Mouse (Mus musculus): ENCODE data around the gene Irgm2. TPM values are rescaled to one million over a fixed set of nuclear protein-coding genes. Genes with fewer than 3 reads are reported as not detected.
"Not testable (repeated sequence)": the region's sequence is repeated elsewhere in the genome, so short reads cannot be mapped to it uniquely, and the experiment has no call there.

Gene Irgm2
- polyA plus RNA-seq, 1 experiment = 12.3 TPM

- Histone ChIP-seq H3K4me1 (ENCODE audit: control insufficient read depth, insufficient read depth, low read length) (no peaks in the 10 kb centered on the region; the same call in 1 of the 2 replicates), H3K4me3 (ENCODE audit: insufficient read depth, low read length) (no peak overlapping the region), H3K27ac (ENCODE audit: insufficient read depth, low read length) (no peak overlapping the region)
- TF ChIP-seq CTCF (IDR thresholded peaks at IDR 0.05; ENCODE audit: borderline replicate concordance, insufficient read depth, low read length) = no peak
- TF ChIP-seq POLR2A (IDR thresholded peaks at IDR 0.05; ENCODE audit: low read depth, low read length) = no peak
These were observed 12.3 kb downstream of the Irgm2 start for GRCm38 (mm10) chr11:58211682-58212067.

GRCm38 (mm10) chr11:58213673-58214342 is 14.4 kb downstream of the Irgm2 start:
- H3K4me3 ChIP-seq (ENCODE audit: insufficient read depth, low read length) = no peak overlapping the region
- no peak overlapping the region for H3K27ac ChIP-seq (ENCODE audit: insufficient read depth, low read length)
- TF ChIP-seq CTCF (IDR thresholded peaks at IDR 0.05; ENCODE audit: borderline replicate concordance, insufficient read depth, low read length) = no peak
- TF ChIP-seq POLR2A (IDR thresholded peaks at IDR 0.05; ENCODE audit: low read depth, low read length) = no peak
- H3K4me1 ChIP-seq (ENCODE audit: control insufficient read depth, insufficient read depth, low read length) = no peaks in the 10 kb centered on the region; the same call in 1 of the 2 replicates

- H3K27ac ChIP-seq (ENCODE audit: insufficient read depth, low read length) = no peak overlapping the region
- no peaks in the 10 kb centered on the region; the same call in 1 of the 2 replicates for H3K4me1 ChIP-seq (ENCODE audit: control insufficient read depth, insufficient read depth, low read length)
- TF ChIP-seq POLR2A (IDR thresholded peaks at IDR 0.05; ENCODE audit: low read depth, low read length) (peak; percentile 57; the same call in 1 of the 2 replicates), CTCF (IDR thresholded peaks at IDR 0.05; ENCODE audit: borderline replicate concordance, insufficient read depth, low read length) (no peak)
- H3K4me3 ChIP-seq (ENCODE audit: insufficient read depth, low read length) = peak overlapping the region; percentile 40
These were observed 15.1 kb downstream of the Irgm2 start for GRCm38 (mm10) chr11:58214391-58215048.

GRCm38 (mm10) chr11:58215049-58215430 is 15.6 kb downstream of the Irgm2 start:
- 0 out of 2 replicates have a peak, but pooled peaks have one; percentile 25 for TF ChIP-seq POLR2A (IDR thresholded peaks at IDR 0.05; ENCODE audit: low read depth, low read length)
- not testable (repeated sequence) for H3K4me1 ChIP-seq (ENCODE audit: control insufficient read depth, insufficient read depth, low read length); H3K27ac ChIP-seq (ENCODE audit: insufficient read depth, low read length)
- H3K4me3 ChIP-seq (ENCODE audit: insufficient read depth, low read length) = peak overlapping the region; percentile 40

- no peaks in the 10 kb centered on the region for H3K4me1 ChIP-seq (ENCODE audit: control insufficient read depth, insufficient read depth, low read length)
- TF ChIP-seq CTCF (IDR thresholded peaks at IDR 0.05; ENCODE audit: borderline replicate concordance, insufficient read depth, low read length) (no peak), POLR2A (IDR thresholded peaks at IDR 0.05; ENCODE audit: low read depth, low read length) (no peak)
- no peak overlapping the region for H3K4me3 ChIP-seq (ENCODE audit: insufficient read depth, low read length)
- no peak overlapping the region for H3K27ac ChIP-seq (ENCODE audit: insufficient read depth, low read length)
These were observed 16.4 kb downstream of the Irgm2 start for GRCm38 (mm10) chr11:58215814-58216213.

- TF ChIP-seq CTCF (IDR thresholded peaks at IDR 0.05; ENCODE audit: borderline replicate concordance, insufficient read depth, low read length) (no peak), POLR2A (IDR thresholded peaks at IDR 0.05; ENCODE audit: low read depth, low read length) (no peak)
- Histone ChIP-seq H3K4me1 (ENCODE audit: control insufficient read depth, insufficient read depth, low read length) (no peaks in the 10 kb centered on the region), H3K27ac (ENCODE audit: insufficient read depth, low read length) (no peak overlapping the region), H3K4me3 (ENCODE audit: insufficient read depth, low read length) (no peak overlapping the region)
These were observed 17.4 kb downstream of the Irgm2 start for GRCm38 (mm10) chr11:58216823-58217222.

GRCm38 (mm10) chr11:58223751-58224150 is 24.3 kb downstream of the Irgm2 start:
- no peak overlapping the region for H3K27ac ChIP-seq (ENCODE audit: insufficient read depth, low read length)
- H3K4me1 ChIP-seq (ENCODE audit: control insufficient read depth, insufficient read depth, low read length) = peaks cover 5% of the 10 kb centered on the region; the same call in 1 of the 2 replicates
- no peak overlapping the region for H3K4me3 ChIP-seq (ENCODE audit: insufficient read depth, low read length)
- TF ChIP-seq CTCF (IDR thresholded peaks at IDR 0.05; ENCODE audit: borderline replicate concordance, insufficient read depth, low read length) (no peak), POLR2A (IDR thresholded peaks at IDR 0.05; ENCODE audit: low read depth, low read length) (no peak)

- TF ChIP-seq CTCF (IDR thresholded peaks at IDR 0.05; ENCODE audit: borderline replicate concordance, insufficient read depth, low read length) (no peak), POLR2A (IDR thresholded peaks at IDR 0.05; ENCODE audit: low read depth, low read length) (no peak)
- Histone ChIP-seq H3K4me3 (ENCODE audit: insufficient read depth, low read length) (no peak overlapping the region), H3K27ac (ENCODE audit: insufficient read depth, low read length) (no peak overlapping the region), H3K4me1 (ENCODE audit: control insufficient read depth, insufficient read depth, low read length) (peaks cover 5% of the 10 kb centered on the region; the same call in 1 of the 2 replicates)
These were observed 24.9 kb downstream of the Irgm2 start for GRCm38 (mm10) chr11:58224313-58224712.

- H3K4me3 ChIP-seq (ENCODE audit: insufficient read depth, low read length); H3K27ac ChIP-seq (ENCODE audit: insufficient read depth, low read length); H3K4me1 ChIP-seq (ENCODE audit: control insufficient read depth, insufficient read depth, low read length): not testable (repeated sequence)
These were observed 25.5 kb downstream of the Irgm2 start for GRCm38 (mm10) chr11:58224872-58225271.

- Histone ChIP-seq H3K4me1 (ENCODE audit: control insufficient read depth, insufficient read depth, low read length) (peaks cover 5% of the 10 kb centered on the region; the same call in 1 of the 2 replicates), H3K27ac (ENCODE audit: insufficient read depth, low read length) (no peak overlapping the region), H3K4me3 (ENCODE audit: insufficient read depth, low read length) (no peak overlapping the region)
- TF ChIP-seq POLR2A (IDR thresholded peaks at IDR 0.05; ENCODE audit: low read depth, low read length) (no peak), CTCF (IDR thresholded peaks at IDR 0.05; ENCODE audit: borderline replicate concordance, insufficient read depth, low read length) (peak; percentile 93)
These were observed 26.2 kb downstream of the Irgm2 start for GRCm38 (mm10) chr11:58225655-58226054.

Data from embryonic fibroblast, embryonic 13.5 days (primary cell).